Mouse (Mus musculus) liver, postnatal 0 days (tissue): ENCODE results near the gene Apoa4.

Source experiments
- CTCF ChIP-seq: sonication (generic); IDR thresholded peaks from 2 replicates; pipeline ENCODE4 v1.5.1; 2016; ENCODE audit warnings: antibody characterized with exemption, low read depth
- EP300 ChIP-seq: IDR thresholded peaks from 2 replicates; pipeline ENCODE4 v1.6.1; 2016; ENCODE audit warnings: antibody characterized with exemption, low read depth, mild to moderate bottlenecking

GRCm38 (mm10) chr9:46235196-46235595 lies 5.3 kb upstream of the Apoa4 start:
- TF ChIP-seq EP300 (no peak), CTCF (no peak)
